Comparison of ENCODE assay signal across 24 mouse cellular contexts in genomic region chr4:31421386-31421785, GRCm38 (mm10).
DNase-seq lines count a peak whose midpoint lies in the region; ATAC-seq and TF ChIP-seq lines count a peak whose summit lies in the region.
"Had no signal": no experiment of that assay in that cellular context is flagged by ENCODE, and none has a peak within 500 bp of the region (broad histone marks: within the 10 kb centered on the region; RNA-seq: fewer than 3 reads in every experiment).

No protein-coding gene starts in this region.

- no peak for ATAC-seq in kidney, embryonic 14.5 days (ENCODE audit: low FRiP score, low TSS enrichment)
- 0 out of 2 replicates have a peak, but pooled peaks have one; percentile 29 for ATAC-seq in kidney, embryonic 15.5 days (replicated peaks; ENCODE audit: low FRiP score)
- ATAC-seq in cerebellum, adult (ENCODE audit: insufficient number of reproducible peaks, low FRiP score, low TSS enrichment) = no peak
- ATAC-seq: activated CD4-positive, CD25-positive, alpha-beta regulatory T cell, adult 4 months; forebrain, embryonic 14.5 days; forebrain, postnatal 0 days had no signal

- WGBS in kidney, adult 2 months = 57% methylated on average over 5 of the region's 5 CpGs
- 77% methylated on average over 5 of the region's 5 CpGs for WGBS in kidney, embryonic 14.5 days
- WGBS in kidney, embryonic 15.5 days = 63% methylated on average over 5 of the region's 5 CpGs

- H3K27me3 ChIP-seq in kidney, adult 2 months (replicated peaks; ENCODE audit: control insufficient read depth, insufficient read depth, low read length) = no peaks in the 10 kb centered on the region
- H3K27me3 ChIP-seq in kidney, embryonic 14.5 days (ENCODE audit: control insufficient read depth, insufficient read depth, low read length) = no peaks in the 10 kb centered on the region
- H3K27me3 ChIP-seq in kidney, embryonic 15.5 days = no peaks in the 10 kb centered on the region
- H3K27me3 ChIP-seq: heart, embryonic 12.5 days; heart, embryonic 15.5 days had no signal

- TF ChIP-seq POLR2A in kidney, adult 2 months (IDR thresholded peaks at IDR 0.05; ENCODE audit: low read depth, low read length) = no peak

- peak overlapping the region; percentile 29; the same call in 1 of the 2 replicates for H3K27ac ChIP-seq in kidney, adult 2 months (ENCODE audit: insufficient read depth, low read depth, low read length)
- H3K27ac ChIP-seq in kidney, embryonic 14.5 days (ENCODE audit: low read depth, low read length) = no peak overlapping the region
- H3K27ac ChIP-seq in kidney, embryonic 15.5 days = no peak overlapping the region
- H3K27ac ChIP-seq: gastrocnemius, adult 2 months; heart, embryonic 15.5 days; hindbrain, embryonic 14.5 days had no signal

- H3K4me1 ChIP-seq in kidney, adult 2 months (ENCODE audit: control insufficient read depth, insufficient read depth, low read length) = peaks cover 6% of the 10 kb centered on the region; the same call in 1 of the 2 replicates
- H3K4me1 ChIP-seq in kidney, embryonic 14.5 days (ENCODE audit: control insufficient read depth, insufficient read depth, low read length) = no peaks in the 10 kb centered on the region
- 0 out of 2 replicates have a peak, but pooled peaks cover 2% of the 10 kb centered on the region for H3K4me1 ChIP-seq in kidney, embryonic 15.5 days

- H3K9me3 ChIP-seq in kidney, embryonic 14.5 days (ENCODE audit: control insufficient read depth, low read length) = no peaks in the 10 kb centered on the region; the same call in 1 of the 2 replicates
- H3K9me3 ChIP-seq in kidney, embryonic 15.5 days (replicated peaks) = no peaks in the 10 kb centered on the region
- H3K9me3 ChIP-seq: heart, embryonic 12.5 days; heart, embryonic 15.5 days had no signal

- H3K36me3 ChIP-seq in kidney, adult 2 months (ENCODE audit: control insufficient read depth, insufficient read depth, low read length) = no peaks in the 10 kb centered on the region
- no peaks in the 10 kb centered on the region for H3K36me3 ChIP-seq in kidney, embryonic 14.5 days (ENCODE audit: control insufficient read depth, insufficient read depth, low read length)
- no peaks in the 10 kb centered on the region for H3K36me3 ChIP-seq in kidney, embryonic 15.5 days
- H3K36me3 ChIP-seq: heart, embryonic 12.5 days; heart, embryonic 15.5 days had no signal

- DNase-seq in heart, adult 11 months = peak; percentile 24
- no peak for DNase-seq in heart, postnatal 4 days
- peak; percentile 65 for DNase-seq in kidney, adult 2 months
- DNase-seq in kidney, postnatal 10 days = no peak
- DNase-seq in kidney, postnatal 36 days = peak; percentile 17 to 48
- DNase-seq: adrenal gland, adult 8-10 months; adrenal gland, postnatal 25 days; cerebellum, adult 18-20 months; cerebellum, adult 9-10 months; cerebellum, postnatal 14 days; forebrain, postnatal 0 days; gastrocnemius, adult 2 months; gastrocnemius, postnatal 14 days; heart, adult 18-20 months; heart, postnatal 10 days; heart, postnatal 36 days had no signal

- H3K9ac ChIP-seq in kidney, embryonic 14.5 days (ENCODE audit: low read depth, low read length) = no peak overlapping the region
- no peak overlapping the region for H3K9ac ChIP-seq in kidney, embryonic 15.5 days
- H3K9ac ChIP-seq: forebrain, postnatal 0 days; heart, embryonic 12.5 days; heart, embryonic 15.5 days; hindbrain, embryonic 14.5 days had no signal

- no peak overlapping the region for H3K4me2 ChIP-seq in kidney, embryonic 14.5 days (replicated peaks; ENCODE audit: low read depth, low read length)
- no peak overlapping the region for H3K4me2 ChIP-seq in kidney, embryonic 15.5 days
- H3K4me2 ChIP-seq: heart, embryonic 12.5 days; heart, embryonic 15.5 days; hindbrain, embryonic 14.5 days had no signal

- H3K4me3 ChIP-seq in kidney, adult 2 months (ENCODE audit: insufficient read depth, low read depth, low read length) = no peak overlapping the region
- H3K4me3 ChIP-seq in kidney, embryonic 14.5 days (ENCODE audit: low read length) = no peak overlapping the region
- no peak overlapping the region for H3K4me3 ChIP-seq in kidney, embryonic 15.5 days (replicated peaks)
- H3K4me3 ChIP-seq: gastrocnemius, adult 2 months; heart, embryonic 12.5 days; heart, embryonic 15.5 days had no signal

- no peak for TF ChIP-seq CTCF in kidney, adult 2 months (conservative IDR thresholded peaks at IDR 0.05; ENCODE audit: insufficient read depth, insufficient read length, low read depth, low read length)

Comparison
In these comparisons a context has a peak if more than half of its experiments do, and no peak if none do; other contexts are left out.
1. DNase-seq: peak in heart, adult 11 months (single experiment), kidney, adult 2 months (single experiment) and kidney, postnatal 36 days (2 of 2); none in heart, postnatal 4 days (single experiment) and kidney, postnatal 10 days (single experiment).